Mouse (Mus musculus) hindbrain, embryonic 12.5 days (tissue): ENCODE data around the gene Drd4. TPM values are rescaled to one million over a fixed set of nuclear protein-coding genes. Genes with fewer than 3 reads are reported as not detected.
A peak's percentile ranks its signal among the peaks of the same experiment; 100 is the strongest.

Experiments
- ATAC-seq: fragments of 200-750 bp; cut with Nextera tagmentation; 2 replicates; pipeline ENCODE4 v1.8.0; 2017; ENCODE audit warnings: moderate TSS enrichment; ENCODE audit not compliant: low FRiP score
- H3K27ac ChIP-seq: fragments of 300-500 bp; sonication (generic); 2 replicates; pipeline ENCODE4 v1.5.1; 2016; ENCODE audit warnings: mild to moderate bottlenecking
- H3K27me3 ChIP-seq: fragments of 300-500 bp; sonication (generic); 2 replicates; pipeline ENCODE4 v1.6.1; 2016; ENCODE audit warnings: mild to moderate bottlenecking
- H3K36me3 ChIP-seq: fragments of 300-500 bp; sonication (generic); 2 replicates; pipeline ENCODE4 v1.6.1; 2016; ENCODE audit warnings: mild to moderate bottlenecking
- H3K4me1 ChIP-seq: fragments of 300-500 bp; sonication (generic); 2 replicates; pipeline ENCODE4 v1.6.1; 2016
- H3K4me2 ChIP-seq: fragments of 300-500 bp; sonication (generic); replicated peaks from 2 replicates; pipeline ENCODE4 v1.6.1; 2016; ENCODE audit warnings: mild to moderate bottlenecking
- H3K4me3 ChIP-seq: fragments of 300-500 bp; sonication (generic); 2 replicates; pipeline ENCODE4 v1.5.1; 2016; ENCODE audit warnings: mild to moderate bottlenecking
- H3K9ac ChIP-seq: fragments of 300-500 bp; sonication (generic); 2 replicates; pipeline ENCODE4 v1.6.1; 2016; ENCODE audit warnings: mild to moderate bottlenecking, moderate library complexity
- H3K9me3 ChIP-seq: fragments of 300-500 bp; sonication (generic); replicated peaks from 2 replicates; pipeline ENCODE4 v1.6.1; 2016; ENCODE audit warnings: mild to moderate bottlenecking
- WGBS: fragments of 180-500 bp; shearing (Covaris S2); methylation state at CpG from one replicate; pipeline ENCODE4 v1.1.7; 2016; 5-methylcytosine and 5-hydroxymethylcytosine counted together
- polyA plus RNA-seq: library from polyadenylated mRNA; unstranded; fragments of >200 nt; fragmentation: Nextera tagmentation; extraction: Ambion mirVana; gene quantifications from 2 replicates; pipeline ENCODE4 v1.2.1, GENCODE M21; 2016

Gene Drd4
- polyA plus RNA-seq, 1 experiment from 2014 or later, result 0.81 TPM

GRCm38 (mm10) chr7:141297926-141298650 lies 6.3 kb downstream of the Drd4 start:
- Histone ChIP-seq H3K36me3 (peaks cover 56% of the 10 kb centered on the region), H3K4me1 (peaks cover 15% of the 10 kb centered on the region), H3K9me3 (no peaks in the 10 kb centered on the region), H3K27me3 (peaks cover 33% of the 10 kb centered on the region), H3K4me3 (no peak overlapping the region), H3K27ac (no peak overlapping the region), H3K4me2 (no peak overlapping the region), H3K9ac (no peak overlapping the region)
- ATAC-seq, result no peak
- 88% methylated on average over 3 of the region's 3 CpGs for WGBS

GRCm38 (mm10) chr7:141299175-141299574 lies 7.4 kb downstream of the Drd4 start:
- Histone ChIP-seq H3K4me3 (no peak overlapping the region), H3K4me2 (no peak overlapping the region), H3K27me3 (peaks cover 23% of the 10 kb centered on the region), H3K9me3 (no peaks in the 10 kb centered on the region), H3K4me1 (peaks cover 6% of the 10 kb centered on the region), H3K27ac (no peak overlapping the region), H3K36me3 (peaks cover 66% of the 10 kb centered on the region), H3K9ac (no peak overlapping the region)
- WGBS, result 96% methylated on average over 8 of the region's 8 CpGs
- ATAC-seq, result no peak

- Histone ChIP-seq H3K4me2 (no peak overlapping the region), H3K27me3 (peaks cover under 1% of the 10 kb centered on the region; the same call in 1 of the 2 replicates), H3K4me3 (no peak overlapping the region), H3K36me3 (peaks cover 86% of the 10 kb centered on the region), H3K27ac (no peak overlapping the region), H3K9ac (no peak overlapping the region), H3K4me1 (no peaks in the 10 kb centered on the region), H3K9me3 (no peaks in the 10 kb centered on the region)
- 98% methylated on average over 9 of the region's 9 CpGs for WGBS
- ATAC-seq, result no peak
Observed at GRCm38 (mm10) chr7:141301386-141301785, 9.6 kb downstream of the Drd4 start.

- H3K9ac ChIP-seq, result no peak overlapping the region
- H3K4me2 ChIP-seq, result no peak overlapping the region
- peaks cover 87% of the 10 kb centered on the region for H3K36me3 ChIP-seq
- ATAC-seq, result no peak
- H3K4me1 ChIP-seq, result no peaks in the 10 kb centered on the region
- no peaks in the 10 kb centered on the region for H3K27me3 ChIP-seq
- no peak overlapping the region for H3K27ac ChIP-seq
- 84% methylated on average over 1 of the region's 1 CpGs for WGBS
- H3K4me3 ChIP-seq, result no peak overlapping the region
- no peaks in the 10 kb centered on the region for H3K9me3 ChIP-seq
Observed at GRCm38 (mm10) chr7:141302702-141303268, 11.0 kb downstream of the Drd4 start.

GRCm38 (mm10) chr7:141304537-141304936 lies 12.7 kb downstream of the Drd4 start:
- no peak overlapping the region for H3K4me2 ChIP-seq
- H3K4me3 ChIP-seq, result no peak overlapping the region
- WGBS, result 88% methylated on average over 4 of the region's 4 CpGs
- no peaks in the 10 kb centered on the region for H3K27me3 ChIP-seq
- H3K9ac ChIP-seq, result no peak overlapping the region
- H3K9me3 ChIP-seq, result no peaks in the 10 kb centered on the region
- no peak overlapping the region for H3K27ac ChIP-seq
- ATAC-seq, result no peak
- H3K4me1 ChIP-seq, result no peaks in the 10 kb centered on the region
- peaks cover 90% of the 10 kb centered on the region for H3K36me3 ChIP-seq

GRCm38 (mm10) chr7:141314416-141314815 lies 22.6 kb downstream of the Drd4 start:
- Histone ChIP-seq H3K36me3 (peaks cover 98% of the 10 kb centered on the region), H3K4me1 (no peaks in the 10 kb centered on the region)
- whole genome bisulfite sequencing, result 91% methylated on average over 2 of the region's 2 CpGs

GRCm38 (mm10) chr7:141315076-141315475 lies 23.3 kb downstream of the Drd4 start:
- WGBS, result 92% methylated on average over 8 of the region's 8 CpGs
- no peak overlapping the region for H3K27ac ChIP-seq
- no peak for ATAC-seq

More at GRCm38 (mm10) chr7:141314416-141314815, 22.6 kb downstream of the Drd4 start:
- Histone ChIP-seq H3K9ac (no peak overlapping the region), H3K27ac (no peak overlapping the region), H3K4me3 (no peak overlapping the region), H3K9me3 (no peaks in the 10 kb centered on the region), H3K27me3 (no peaks in the 10 kb centered on the region), H3K4me2 (no peak overlapping the region)
- no peak for ATAC-seq

GRCm38 (mm10) chr7:141315974-141316373 lies 24.2 kb downstream of the Drd4 start:
- no peaks in the 10 kb centered on the region for H3K9me3 ChIP-seq
- no peaks in the 10 kb centered on the region for H3K4me1 ChIP-seq
- H3K27ac ChIP-seq, result no peak overlapping the region
- no peak overlapping the region for H3K9ac ChIP-seq
- peaks cover 96% of the 10 kb centered on the region for H3K36me3 ChIP-seq
- H3K27me3 ChIP-seq, result no peaks in the 10 kb centered on the region
- H3K4me2 ChIP-seq, result no peak overlapping the region
- no peak for ATAC-seq
- no peak overlapping the region for H3K4me3 ChIP-seq
- WGBS, result 78% methylated on average over 5 of the region's 5 CpGs

More at GRCm38 (mm10) chr7:141315076-141315475, 23.3 kb downstream of the Drd4 start:
- Histone ChIP-seq H3K36me3 (peaks cover 96% of the 10 kb centered on the region), H3K27me3 (no peaks in the 10 kb centered on the region), H3K9ac (no peak overlapping the region), H3K4me3 (no peak overlapping the region), H3K4me2 (no peak overlapping the region), H3K4me1 (no peaks in the 10 kb centered on the region), H3K9me3 (no peaks in the 10 kb centered on the region)

GRCm38 (mm10) chr7:141317619-141318132 lies 25.9 kb downstream of the Drd4 start:
- no peak for ATAC-seq
- Histone ChIP-seq H3K4me3 (no peak overlapping the region), H3K36me3 (peaks cover 96% of the 10 kb centered on the region), H3K4me1 (no peaks in the 10 kb centered on the region), H3K4me2 (no peak overlapping the region), H3K27ac (no peak overlapping the region), H3K9me3 (no peaks in the 10 kb centered on the region), H3K27me3 (no peaks in the 10 kb centered on the region), H3K9ac (no peak overlapping the region)
- 93% methylated on average over 1 of the region's 1 CpGs for WGBS

GRCm38 (mm10) chr7:141319446-141319845 lies 27.6 kb downstream of the Drd4 start:
- Histone ChIP-seq H3K4me3 (no peak overlapping the region), H3K4me1 (no peaks in the 10 kb centered on the region), H3K27ac (no peak overlapping the region), H3K36me3 (peaks cover 97% of the 10 kb centered on the region), H3K27me3 (no peaks in the 10 kb centered on the region), H3K9ac (no peak overlapping the region), H3K9me3 (no peaks in the 10 kb centered on the region), H3K4me2 (no peak overlapping the region)
- ATAC-seq, result no peak
- 85% methylated on average over 2 of the region's 2 CpGs for WGBS

- Histone ChIP-seq H3K4me1 (peaks cover 29% of the 10 kb centered on the region), H3K27ac (no peak overlapping the region), H3K27me3 (no peaks in the 10 kb centered on the region), H3K36me3 (peaks cover 47% of the 10 kb centered on the region), H3K4me2 (0 out of 2 replicates have a peak overlapping the region, but pooled peaks have one; percentile 14), H3K9ac (no peak overlapping the region), H3K9me3 (no peaks in the 10 kb centered on the region), H3K4me3 (no peak overlapping the region)
- 97% methylated on average over 1 of the region's 1 CpGs for WGBS
- ATAC-seq, result no peak
Observed at GRCm38 (mm10) chr7:141324686-141325085, 32.9 kb downstream of the Drd4 start.

- H3K4me2 ChIP-seq, result peak overlapping the region; percentile 95
- 6% methylated on average over 32 of the region's 35 CpGs for WGBS
Observed at GRCm38 (mm10) chr7:141326546-141327446, 35.0 kb downstream of the Drd4 start.

More at GRCm38 (mm10) chr7:141326546-141327446, 35.0 kb downstream of the Drd4 start:
- H3K4me3 ChIP-seq, result peak overlapping the region; percentile 70
- H3K27me3 ChIP-seq, result no peaks in the 10 kb centered on the region
- ATAC-seq, result peak; percentile 24
- H3K9me3 ChIP-seq, result no peaks in the 10 kb centered on the region
- H3K9ac ChIP-seq, result peak overlapping the region; percentile 92
- H3K36me3 ChIP-seq, result peaks cover 27% of the 10 kb centered on the region
- H3K4me1 ChIP-seq, result peaks cover 29% of the 10 kb centered on the region
- H3K27ac ChIP-seq, result peak overlapping the region; percentile 99
